Mouse (Mus musculus) neural tube, embryonic 12.5 days (tissue): Measurements from ENCODE around the gene Esrrg. TPM values are rescaled to one million over a fixed set of nuclear protein-coding genes. Genes with fewer than 3 reads are reported as not detected.

Source experiments
- ATAC-seq: fragments of 200-750 bp; cut with Nextera tagmentation; 2 replicates; pipeline ENCODE4 v1.8.0; 2017; ENCODE audit warnings: low read depth, mild to moderate bottlenecking, moderate TSS enrichment, moderate library complexity; ENCODE audit not compliant: low FRiP score
- H3K27ac ChIP-seq: fragments of 300-500 bp; sonication (generic); 2 replicates; pipeline ENCODE4 v1.5.1; 2016
- H3K27me3 ChIP-seq: fragments of 300-500 bp; sonication (generic); replicated peaks from 2 replicates; pipeline ENCODE4 v1.6.1; 2016; ENCODE audit warnings: mild to moderate bottlenecking
- H3K36me3 ChIP-seq: fragments of 300-500 bp; sonication (generic); 2 replicates; pipeline ENCODE4 v1.6.1; 2016; ENCODE audit warnings: mild to moderate bottlenecking
- H3K4me1 ChIP-seq: fragments of 300-500 bp; sonication (generic); 2 replicates; pipeline ENCODE4 v1.6.1; 2016
- H3K4me2 ChIP-seq: fragments of 300-500 bp; sonication (generic); replicated peaks from 2 replicates; pipeline ENCODE4 v1.6.1; 2016; ENCODE audit warnings: mild to moderate bottlenecking
- H3K4me3 ChIP-seq: fragments of 300-500 bp; sonication (generic); 2 replicates; pipeline ENCODE4 v1.5.1; 2016
- H3K9ac ChIP-seq: fragments of 300-500 bp; sonication (generic); 2 replicates; pipeline ENCODE4 v1.6.1; 2016; ENCODE audit warnings: mild to moderate bottlenecking
- H3K9me3 ChIP-seq: fragments of 300-500 bp; sonication (generic); 2 replicates; pipeline ENCODE4 v1.6.1; 2016; ENCODE audit warnings: mild to moderate bottlenecking
- WGBS: fragments of 180-500 bp; shearing (Covaris S2); methylation state at CpG from one replicate; pipeline ENCODE4 v1.1.7; 2016; 5-methylcytosine and 5-hydroxymethylcytosine counted together
- polyA plus RNA-seq: library from polyadenylated mRNA; unstranded; fragments of >200 nt; fragmentation: Nextera tagmentation; extraction: Ambion mirVana; gene quantifications from 2 replicates; pipeline ENCODE4 v1.2.1, GENCODE M21; 2016

Esrrg gene
- polyA plus RNA-seq, 1 experiment from 2014 or later = 17.8 TPM

DNA sequence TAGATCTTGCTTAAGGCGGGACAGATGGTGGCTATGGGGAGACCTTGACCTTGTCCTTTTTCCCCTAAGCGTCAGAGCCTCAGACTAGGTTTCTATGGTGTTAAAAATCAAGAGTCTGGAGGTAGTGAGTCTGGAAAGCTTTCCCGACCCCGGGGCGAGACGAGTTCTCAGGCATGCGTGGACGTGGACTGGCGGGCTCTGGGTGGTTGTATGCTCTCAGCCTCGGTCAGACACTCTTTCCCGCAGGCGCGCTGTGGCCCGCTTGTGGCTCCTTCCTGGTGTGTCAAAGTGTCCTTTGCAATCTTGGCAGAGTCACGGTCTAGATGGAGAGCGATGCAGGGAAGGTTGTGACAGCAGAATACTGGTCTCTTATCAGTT is 1.3 kb downstream of the Esrrg start:
- Histone ChIP-seq H3K9me3 (no peaks in the 10 kb centered on the region), H3K27me3 (peaks cover 72% of the 10 kb centered on the region), H3K4me1 (peaks cover 52% of the 10 kb centered on the region), H3K36me3 (no peaks in the 10 kb centered on the region), H3K9ac (no peak overlapping the region), H3K27ac (no peak overlapping the region), H3K4me3 (peak overlapping the region; percentile 37), H3K4me2 (peak overlapping the region; percentile 88)
- ATAC-seq = no peak
- WGBS = 1% methylated on average over 16 of the region's 16 CpGs

- ATAC-seq = no peak
- Histone ChIP-seq H3K27me3 (peaks cover 67% of the 10 kb centered on the region), H3K36me3 (no peaks in the 10 kb centered on the region), H3K4me3 (no peak overlapping the region), H3K27ac (no peak overlapping the region), H3K9me3 (no peaks in the 10 kb centered on the region), H3K4me1 (peaks cover 46% of the 10 kb centered on the region), H3K4me2 (no peak overlapping the region), H3K9ac (no peak overlapping the region)
- WGBS = 22% methylated on average over 9 of the region's 9 CpGs
Measured at GRCm38 (mm10) chr1:187610336-187610948, 1.9 kb downstream of the Esrrg start.

DNA sequence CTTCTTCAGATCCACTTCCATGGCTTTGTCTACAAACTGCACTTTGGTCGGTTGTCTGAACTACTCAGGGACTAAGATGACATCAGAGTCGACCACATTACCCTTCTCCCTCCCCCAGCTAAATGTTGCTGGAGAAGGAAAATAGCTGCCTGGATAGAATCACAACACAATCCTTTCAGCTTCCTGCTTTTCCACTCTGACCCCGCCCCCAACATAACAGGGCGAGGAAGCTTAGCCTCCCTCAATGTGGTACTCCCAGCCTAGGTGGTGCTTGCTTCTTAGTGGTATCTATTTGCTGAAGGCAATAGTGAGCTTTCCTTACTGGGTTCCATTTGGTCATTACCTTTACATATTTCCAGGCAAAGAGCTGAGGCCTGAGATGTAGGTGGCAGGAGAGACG is 3.3 kb downstream of the Esrrg start:
- H3K9ac ChIP-seq = no peak overlapping the region
- peaks cover 32% of the 10 kb centered on the region for H3K4me1 ChIP-seq
- 47% methylated on average over 5 of the region's 5 CpGs for WGBS
- no peak for ATAC-seq
- H3K4me3 ChIP-seq = no peak overlapping the region
- no peak overlapping the region for H3K27ac ChIP-seq
- no peaks in the 10 kb centered on the region for H3K9me3 ChIP-seq
- no peak overlapping the region for H3K4me2 ChIP-seq
- H3K36me3 ChIP-seq = no peaks in the 10 kb centered on the region
- H3K27me3 ChIP-seq = peaks cover 52% of the 10 kb centered on the region

DNA sequence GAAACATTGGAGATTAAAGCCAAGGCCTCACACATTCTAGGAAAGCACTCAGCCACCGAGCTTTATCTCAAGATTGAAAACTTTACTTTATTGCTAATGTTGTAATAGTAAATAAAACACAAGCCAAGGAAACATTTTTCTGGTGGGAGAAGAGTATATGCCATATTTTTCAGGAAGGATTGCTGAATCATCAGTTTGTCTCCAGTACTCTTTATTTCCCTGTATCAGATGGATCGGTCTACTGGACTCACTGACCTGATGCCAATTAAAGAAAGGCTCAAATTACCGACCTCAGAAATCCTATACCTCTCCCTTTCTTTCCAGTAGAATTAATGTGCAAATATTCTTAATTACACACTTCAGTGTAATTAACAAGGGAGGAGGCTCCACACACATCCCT is 4.7 kb downstream of the Esrrg start:
- whole genome bisulfite sequencing = 75% methylated on average over 3 of the region's 3 CpGs
- no peak for ATAC-seq
- peaks cover 39% of the 10 kb centered on the region for H3K27me3 ChIP-seq

GRCm38 (mm10) chr1:187623981-187624380 is 15.4 kb downstream of the Esrrg start:
- ATAC-seq = no peak
- no peak overlapping the region for H3K27ac ChIP-seq
- no peaks in the 10 kb centered on the region for H3K9me3 ChIP-seq
- no peaks in the 10 kb centered on the region for H3K4me1 ChIP-seq
- 89% methylated on average over 3 of the region's 3 CpGs for whole genome bisulfite sequencing
- no peak overlapping the region for H3K9ac ChIP-seq
- no peak overlapping the region for H3K4me2 ChIP-seq
- no peak overlapping the region for H3K4me3 ChIP-seq
- H3K36me3 ChIP-seq = no peaks in the 10 kb centered on the region
- H3K27me3 ChIP-seq = no peaks in the 10 kb centered on the region

More for the DNA sequence above, 4.7 kb downstream of the Esrrg start:
- no peak overlapping the region for H3K4me2 ChIP-seq
- no peaks in the 10 kb centered on the region for H3K9me3 ChIP-seq
- H3K4me1 ChIP-seq = peaks cover 18% of the 10 kb centered on the region
- no peak overlapping the region for H3K9ac ChIP-seq
- no peaks in the 10 kb centered on the region for H3K36me3 ChIP-seq
- no peak overlapping the region for H3K4me3 ChIP-seq
- H3K27ac ChIP-seq = no peak overlapping the region

GRCm38 (mm10) chr1:187630361-187630760 is 21.8 kb downstream of the Esrrg start:
- ATAC-seq = no peak
- no peaks in the 10 kb centered on the region for H3K9me3 ChIP-seq
- H3K4me2 ChIP-seq = no peak overlapping the region
- H3K27me3 ChIP-seq = no peaks in the 10 kb centered on the region
- no peaks in the 10 kb centered on the region for H3K4me1 ChIP-seq
- no peaks in the 10 kb centered on the region for H3K36me3 ChIP-seq
- no peak overlapping the region for H3K27ac ChIP-seq
- 88% methylated on average over 8 of the region's 8 CpGs for WGBS
- no peak overlapping the region for H3K4me3 ChIP-seq
- H3K9ac ChIP-seq = no peak overlapping the region

DNA sequence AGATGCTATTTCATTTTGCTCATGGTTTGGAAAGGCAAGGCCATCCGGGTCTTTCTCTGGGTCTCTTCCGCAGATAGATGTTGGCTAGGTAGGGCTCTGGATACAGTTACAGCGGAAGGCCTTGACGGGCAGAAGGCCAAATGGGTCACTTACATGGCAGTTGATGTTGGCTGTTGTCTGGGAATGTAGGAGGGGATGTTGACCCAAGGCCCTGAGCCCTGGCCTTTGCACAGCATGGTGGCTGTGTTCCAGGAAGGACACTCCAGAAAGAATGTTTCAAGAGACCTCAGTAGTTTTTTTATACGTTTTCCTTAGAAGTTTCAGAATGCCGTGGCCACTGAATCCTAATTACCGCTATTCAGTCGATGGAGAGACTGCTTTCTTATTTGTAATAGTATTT is 22.9 kb downstream of the Esrrg start:
- Histone ChIP-seq H3K9me3 (no peaks in the 10 kb centered on the region), H3K9ac (no peak overlapping the region), H3K4me1 (no peaks in the 10 kb centered on the region), H3K27ac (no peak overlapping the region), H3K36me3 (no peaks in the 10 kb centered on the region), H3K27me3 (no peaks in the 10 kb centered on the region), H3K4me3 (no peak overlapping the region), H3K4me2 (no peak overlapping the region)
- WGBS = 77% methylated on average over 8 of the region's 8 CpGs
- ATAC-seq = no peak

GRCm38 (mm10) chr1:187645258-187645657 is 36.7 kb downstream of the Esrrg start:
- H3K4me2 ChIP-seq = no peak overlapping the region
- H3K9me3 ChIP-seq = no peaks in the 10 kb centered on the region
- H3K36me3 ChIP-seq = no peaks in the 10 kb centered on the region
- no peaks in the 10 kb centered on the region for H3K27me3 ChIP-seq
- no peak overlapping the region for H3K9ac ChIP-seq
- no peak for ATAC-seq
- no peaks in the 10 kb centered on the region for H3K4me1 ChIP-seq
- H3K27ac ChIP-seq = no peak overlapping the region
- 85% methylated on average over 8 of the region's 8 CpGs for WGBS
- H3K4me3 ChIP-seq = no peak overlapping the region

DNA sequence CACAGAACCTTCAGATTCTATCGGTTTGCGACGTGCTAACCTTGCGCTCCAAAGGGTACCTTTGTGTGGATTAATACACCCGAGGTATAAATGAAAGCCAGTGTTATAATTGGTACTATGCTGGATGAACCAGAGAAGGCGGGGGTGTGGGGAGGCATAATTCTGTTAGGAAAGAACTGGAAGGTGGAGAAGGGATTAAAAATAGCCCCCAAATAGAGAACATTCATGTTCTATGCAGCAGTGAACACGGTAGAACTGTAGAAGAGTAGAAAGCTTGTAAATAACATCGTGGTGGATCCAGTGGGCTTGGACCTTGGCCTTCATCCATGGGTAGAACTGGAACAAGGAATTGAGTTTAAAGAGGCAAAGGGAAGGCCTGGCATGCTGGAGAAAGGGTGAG is 40.0 kb downstream of the Esrrg start:
- no peak for ATAC-seq
- no peaks in the 10 kb centered on the region for H3K36me3 ChIP-seq
- H3K9ac ChIP-seq = no peak overlapping the region
- H3K27ac ChIP-seq = no peak overlapping the region
- peaks cover 7% of the 10 kb centered on the region; the same call in 1 of the 2 replicates for H3K4me1 ChIP-seq
- WGBS = 93% methylated on average over 8 of the region's 8 CpGs
- H3K4me2 ChIP-seq = no peak overlapping the region
- H3K9me3 ChIP-seq = no peaks in the 10 kb centered on the region
- H3K27me3 ChIP-seq = no peaks in the 10 kb centered on the region
- no peak overlapping the region for H3K4me3 ChIP-seq

DNA sequence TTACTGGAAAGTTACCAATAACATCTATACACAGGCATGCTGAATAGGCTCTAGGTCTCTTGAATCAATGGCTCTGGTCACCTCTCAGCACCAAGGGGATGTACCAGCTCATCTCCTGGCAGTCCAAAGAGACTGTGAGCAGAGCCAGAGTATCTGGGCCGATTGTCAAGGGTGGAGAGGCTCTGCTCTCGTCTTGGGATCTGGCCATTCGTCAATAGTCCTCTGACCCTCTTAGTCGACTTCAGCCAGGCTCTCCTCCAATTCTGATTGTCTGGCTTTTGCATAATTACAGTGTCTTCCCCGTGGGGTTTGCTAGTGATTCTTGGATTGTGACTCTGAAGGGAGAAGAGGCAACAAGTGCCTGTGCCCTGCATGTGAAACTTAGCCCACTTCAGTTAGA is 41.3 kb downstream of the Esrrg start:
- 50% methylated on average over 5 of the region's 5 CpGs for WGBS
- Histone ChIP-seq H3K9ac (no peak overlapping the region), H3K27ac (no peak overlapping the region), H3K4me1 (peaks cover 7% of the 10 kb centered on the region; the same call in 1 of the 2 replicates), H3K36me3 (no peaks in the 10 kb centered on the region), H3K4me3 (no peak overlapping the region), H3K27me3 (no peaks in the 10 kb centered on the region), H3K4me2 (no peak overlapping the region), H3K9me3 (no peaks in the 10 kb centered on the region)
- no peak for ATAC-seq

DNA sequence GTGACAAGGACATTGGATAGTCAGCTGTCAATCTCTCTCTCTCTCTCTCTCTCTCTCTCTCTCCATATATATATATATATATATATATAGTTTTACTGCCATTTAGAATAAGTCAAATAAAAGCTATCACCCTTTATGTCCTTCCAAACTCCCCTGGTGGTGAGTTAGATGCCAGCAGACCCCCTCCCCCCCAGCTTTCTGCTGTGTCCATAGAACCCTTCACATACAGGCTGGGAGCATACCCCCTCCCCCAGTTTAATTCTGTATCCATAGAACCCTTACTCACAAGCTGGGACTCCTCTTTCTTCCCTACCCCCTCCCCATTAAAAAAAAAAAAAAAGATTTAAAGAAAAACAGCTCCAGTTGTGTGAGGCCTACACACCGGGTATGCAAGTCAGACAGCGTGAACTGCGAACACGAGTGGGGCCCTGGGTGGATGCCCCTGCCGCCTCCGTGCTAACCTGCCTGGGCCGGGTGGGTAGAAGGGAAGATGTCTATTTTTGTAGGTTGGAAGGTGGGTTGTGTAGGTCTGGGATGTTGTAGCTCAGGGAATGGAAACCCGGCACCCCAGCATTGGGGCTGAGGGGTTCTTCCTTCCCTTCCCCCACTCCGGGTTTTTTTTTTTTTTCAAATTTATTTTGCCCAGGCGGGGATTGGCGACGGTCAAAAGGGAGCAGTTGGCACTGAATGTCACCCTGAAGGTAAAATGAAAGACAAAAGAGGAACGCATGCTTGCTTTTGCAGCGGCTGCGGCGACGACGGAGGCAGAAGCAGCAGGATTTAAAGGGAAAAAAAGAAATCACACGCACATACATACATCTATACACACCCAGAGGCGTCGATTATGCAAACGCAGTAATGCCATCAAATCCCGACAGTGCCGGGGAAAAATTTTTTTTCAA is 42.4 kb downstream of the Esrrg start:
- Histone ChIP-seq H3K9me3 (no peaks in the 10 kb centered on the region), H3K4me3 (peak overlapping the region; percentile 68), H3K27ac (no peak overlapping the region), H3K4me1 (peaks cover 7% of the 10 kb centered on the region; the same call in 1 of the 2 replicates), H3K27me3 (no peaks in the 10 kb centered on the region), H3K9ac (peak overlapping the region; percentile 86), H3K4me2 (peak overlapping the region; percentile 80), H3K36me3 (no peaks in the 10 kb centered on the region)
- ATAC-seq = peak; percentile 25
- WGBS = 9% methylated on average over 24 of the region's 24 CpGs

GRCm38 (mm10) chr1:187651688-187652241 is 43.2 kb downstream of the Esrrg start:
- ATAC-seq = peak; percentile 88

More at GRCm38 (mm10) chr1:187651688-187652241, 43.2 kb downstream of the Esrrg start:
- Histone ChIP-seq H3K9me3 (no peaks in the 10 kb centered on the region), H3K4me1 (peaks cover 7% of the 10 kb centered on the region; the same call in 1 of the 2 replicates), H3K4me3 (peak overlapping the region; percentile 68), H3K36me3 (no peaks in the 10 kb centered on the region), H3K27ac (0 out of 2 replicates have a peak overlapping the region, but pooled peaks have one; percentile 53), H3K9ac (peak overlapping the region; percentile 86), H3K4me2 (peak overlapping the region; percentile 80), H3K27me3 (no peaks in the 10 kb centered on the region)
- under 1% methylated on average over 47 of the region's 47 CpGs for WGBS
